Mouse (Mus musculus): Measurements from ENCODE around the gene Btbd9.

Btbd9 gene

GRCm38 (mm10) chr17:30205062-30205825 is 371.0 kb downstream of the Btbd9 start:
- no peak for DNase-seq (ENCODE audit: low spot score)

GRCm38 (mm10) chr17:30200283-30200682 is 376.0 kb downstream of the Btbd9 start:
- no peak for DNase-seq (ENCODE audit: low spot score)

- DNase-seq (ENCODE audit: low spot score), result peak; percentile 48
These were observed 376.7 kb downstream of the Btbd9 start for GRCm38 (mm10) chr17:30199374-30200247.

- no peak for DNase-seq (ENCODE audit: low spot score)
These were observed 377.9 kb downstream of the Btbd9 start for GRCm38 (mm10) chr17:30198422-30198821.

- peak; percentile 56 for DNase-seq (ENCODE audit: low spot score)
These were observed 378.8 kb downstream of the Btbd9 start for GRCm38 (mm10) chr17:30197280-30198030.

- peak; percentile 34 for DNase-seq (ENCODE audit: low spot score)
These were observed 379.6 kb downstream of the Btbd9 start for GRCm38 (mm10) chr17:30196401-30197279.

GRCm38 (mm10) chr17:30195591-30196183 is 380.6 kb downstream of the Btbd9 start:
- DNase-seq (ENCODE audit: low spot score), result no peak

- DNase-seq (ENCODE audit: low spot score), result no peak
These were observed 381.5 kb downstream of the Btbd9 start for GRCm38 (mm10) chr17:30194629-30195445.

GRCm38 (mm10) chr17:30194091-30194490 is 382.2 kb downstream of the Btbd9 start:
- DNase-seq (ENCODE audit: low spot score), result no peak

GRCm38 (mm10) chr17:30193615-30194014 is 382.7 kb downstream of the Btbd9 start:
- no peak for DNase-seq (ENCODE audit: low spot score)

- no peak for DNase-seq (ENCODE audit: low spot score)
These were observed 383.8 kb downstream of the Btbd9 start for GRCm38 (mm10) chr17:30192416-30193005.

- DNase-seq (ENCODE audit: low spot score), result no peak
These were observed 385.1 kb downstream of the Btbd9 start for GRCm38 (mm10) chr17:30191097-30191640.

GRCm38 (mm10) chr17:30188031-30188981 is 388.0 kb downstream of the Btbd9 start:
- DNase-seq (ENCODE audit: low spot score), result no peak

- DNase-seq (ENCODE audit: low spot score), result no peak
These were observed 388.7 kb downstream of the Btbd9 start for GRCm38 (mm10) chr17:30187581-30187980.

- DNase-seq (ENCODE audit: low spot score), result no peak
These were observed 389.1 kb downstream of the Btbd9 start for GRCm38 (mm10) chr17:30187154-30187553.

- DNase-seq (ENCODE audit: low spot score), result no peak
These were observed 392.7 kb downstream of the Btbd9 start for GRCm38 (mm10) chr17:30183561-30183960.

GRCm38 (mm10) chr17:30182063-30182462 is 394.2 kb downstream of the Btbd9 start:
- no peak for DNase-seq (ENCODE audit: low spot score)

GRCm38 (mm10) chr17:30181554-30181953 is 394.7 kb downstream of the Btbd9 start:
- no peak for DNase-seq (ENCODE audit: low spot score)

Data from T-cell, adult 2 months (primary cell).